Mouse (Mus musculus) hindbrain, embryonic 15.5 days (tissue): ENCODE results near the gene Bpifb1. TPM values are rescaled to one million over a fixed set of nuclear protein-coding genes. Genes with fewer than 3 reads are reported as not detected.
"Not testable (repeated sequence)": the region's sequence is repeated elsewhere in the genome, so short reads cannot be mapped to it uniquely, and the experiment has no call there.

Source experiments
- ATAC-seq: fragments of 200-750 bp; cut with Nextera tagmentation; 2 replicates; pipeline ENCODE4 v1.8.0; 2017; ENCODE audit warnings: low read depth, moderate number of reproducible peaks, moderate TSS enrichment; ENCODE audit not compliant: low FRiP score
- H3K27ac ChIP-seq: fragments of 300-500 bp; sonication (generic); replicated peaks from 2 replicates; pipeline ENCODE4 v1.5.1; 2015; ENCODE audit warnings: mild to moderate bottlenecking, inconsistent platforms
- H3K27me3 ChIP-seq: fragments of 300-500 bp; sonication (generic); 2 replicates; pipeline ENCODE4 v1.6.1; 2015; ENCODE audit warnings: control low read depth, inconsistent platforms
- H3K36me3 ChIP-seq: fragments of 300-500 bp; sonication (generic); 2 replicates; pipeline ENCODE4 v1.6.1; 2015; ENCODE audit warnings: control low read depth, inconsistent platforms
- H3K4me1 ChIP-seq: fragments of 300-500 bp; sonication (generic); replicated peaks from 2 replicates; pipeline ENCODE4 v1.6.1; 2015; ENCODE audit warnings: control low read depth, inconsistent platforms
- H3K4me2 ChIP-seq: fragments of 300-500 bp; sonication (generic); 2 replicates; pipeline ENCODE4 v1.6.1; 2015; ENCODE audit warnings: moderate library complexity, mild to moderate bottlenecking, inconsistent platforms
- H3K4me3 ChIP-seq: fragments of 300-500 bp; sonication (generic); 2 replicates; pipeline ENCODE4 v1.5.1; 2015; ENCODE audit warnings: mild to moderate bottlenecking, inconsistent platforms
- H3K9ac ChIP-seq: fragments of 300-500 bp; sonication (generic); 2 replicates; pipeline ENCODE4 v1.6.1; 2015; ENCODE audit warnings: inconsistent platforms
- H3K9me3 ChIP-seq: fragments of 300-500 bp; sonication (generic); 2 replicates; pipeline ENCODE4 v1.6.1; 2016; ENCODE audit warnings: control low read depth, inconsistent platforms
- WGBS: fragments of 180-500 bp; shearing (Covaris S2); methylation state at CpG from one replicate; pipeline ENCODE4 v1.1.7; 2015; 5-methylcytosine and 5-hydroxymethylcytosine counted together
- polyA plus RNA-seq: library from polyadenylated mRNA; unstranded; fragments of >200 nt; fragmentation: Nextera tagmentation; extraction: Ambion mirVana; gene quantifications from 2 replicates; pipeline ENCODE4 v1.2.1, GENCODE M21; 2015

Gene Bpifb1
- polyA plus RNA-seq, 1 experiment from 2014 or later, result 0.25 TPM

- not testable (repeated sequence) for H3K36me3 ChIP-seq, H3K9ac ChIP-seq, H3K27ac ChIP-seq, H3K4me1 ChIP-seq, H3K4me2 ChIP-seq, H3K4me3 ChIP-seq, H3K9me3 ChIP-seq, H3K27me3 ChIP-seq, ATAC-seq
- WGBS, result 92% methylated on average over 5 of the region's 5 CpGs
These were observed 66.9 kb downstream of the Bpifb1 start, which contains the start of gene Bpifb9a for GRCm38 (mm10) chr2:154257554-154257953. Gene Bpifb9a, plus strand, starts transcription at chr2:154257854.

GRCm38 (mm10) chr2:154264397-154264796 lies 73.8 kb downstream of the Bpifb1 start:
- H3K9me3 ChIP-seq, H3K4me3 ChIP-seq, H3K9ac ChIP-seq, H3K4me1 ChIP-seq, H3K36me3 ChIP-seq, H3K27me3 ChIP-seq, H3K4me2 ChIP-seq, ATAC-seq, H3K27ac ChIP-seq: not testable (repeated sequence)
- WGBS, result 75% methylated on average over 3 of the region's 3 CpGs

Other genes with a start within 250 kb of the Bpifb1 start
- not detected in 2 replicates for gene Bpifa6, start 215.9 kb upstream of the Bpifb1 start, polyA plus RNA-seq
- gene Bpifa2, start 182.6 kb upstream of the Bpifb1 start, polyA plus RNA-seq, result not detected in 2 replicates
- gene Bpifa3, start 60.5 kb upstream of the Bpifb1 start, polyA plus RNA-seq, result not detected in 2 replicates
- 0.18 TPM in 1 of 2 replicates, not detected in the other for gene Bpifa1, start 47.9 kb upstream of the Bpifb1 start, polyA plus RNA-seq
- gene Bpifa5, start 28.2 kb upstream of the Bpifb1 start, polyA plus RNA-seq, result not detected in 2 replicates
- gene Bpifb5, start 32.9 kb downstream of the Bpifb1 start, polyA plus RNA-seq, result 0.14 and 0.22 TPM in 2 replicates
- gene Bpifb9a, start 67.0 kb downstream of the Bpifb1 start, polyA plus RNA-seq, result not detected in 2 replicates
- gene Bpifb9b, start 116.4 kb downstream of the Bpifb1 start, polyA plus RNA-seq, result not detected in 2 replicates
- gene Cdk5rap1, start 182.2 kb downstream of the Bpifb1 start, polyA plus RNA-seq, result 12.8 and 13.2 TPM in 2 replicates
- gene Snta1, start 217.3 kb downstream of the Bpifb1 start, polyA plus RNA-seq, result 13.0 and 13.7 TPM in 2 replicates
- gene Cbfa2t2, start 245.7 kb downstream of the Bpifb1 start, polyA plus RNA-seq, result 48.0 and 50.8 TPM in 2 replicates